Mouse (Mus musculus) embryonic facial prominence, embryonic 11.5 days (tissue): ENCODE results near the gene Terb2. TPM values are rescaled to one million over a fixed set of nuclear protein-coding genes. Genes with fewer than 3 reads are reported as not detected.

Experiments
- polyA plus RNA-seq: library from polyadenylated mRNA; unstranded; fragments of >200 nt; fragmentation: Nextera tagmentation; extraction: Ambion mirVana; gene quantifications from 2 replicates; pipeline ENCODE4 v1.2.1, GENCODE M21; 2014

Gene Terb2
- polyA plus RNA-seq, 1 experiment from 2014 or later: not detected

Other genes with a start within 250 kb of the Terb2 start
- gene Ctdspl2, start 230.3 kb upstream of the Terb2 start, polyA plus RNA-seq: 67.6 and 68.4 TPM in 2 replicates
- 0.29 and 0.69 TPM in 2 replicates for gene Mageb3, start 230.2 kb upstream of the Terb2 start, polyA plus RNA-seq
- 13.4 and 15.5 TPM in 2 replicates for gene Eif3j1, start 157.7 kb upstream of the Terb2 start, polyA plus RNA-seq
- 10.7 and 10.9 TPM in 2 replicates for gene Spg11, start 67.9 kb upstream of the Terb2 start, polyA plus RNA-seq
- 153 and 159 TPM in 2 replicates for gene B2m, start 38.6 kb upstream of the Terb2 start, polyA plus RNA-seq
- gene Trim69, start 25.6 kb upstream of the Terb2 start, polyA plus RNA-seq: not detected in 2 replicates
- 0.11 TPM in 1 of 2 replicates, not detected in the other for gene Patl2, start 83 bp upstream of the Terb2 start, polyA plus RNA-seq
- 29.3 and 29.9 TPM in 2 replicates for gene Sord, start 48.5 kb downstream of the Terb2 start, polyA plus RNA-seq
- not detected in 2 replicates for gene Duox2, start 112.2 kb downstream of the Terb2 start, polyA plus RNA-seq
- gene Duoxa2, start 112.6 kb downstream of the Terb2 start, polyA plus RNA-seq: not detected in 2 replicates
- gene Duoxa1, start 127.5 kb downstream of the Terb2 start, polyA plus RNA-seq: 0.90 TPM in 1 of 2 replicates, not detected in the other
- 0.06 and 0.10 TPM in 2 replicates for gene Duox1, start 129.4 kb downstream of the Terb2 start, polyA plus RNA-seq
- gene Shf, start 182.9 kb downstream of the Terb2 start, polyA plus RNA-seq: 7.5 and 8.6 TPM in 2 replicates
- 0.15 and 0.28 TPM in 2 replicates for gene Slc28a2, start 240.2 kb downstream of the Terb2 start, polyA plus RNA-seq